Mouse (Mus musculus) skeletal muscle tissue, adult 2 months (tissue): ENCODE measurements around the gene Mybphl.

Experiments used
- DNase-seq: peaks from one replicate; pipeline ENCODE4 v3.0.0-alpha.2; 2012; ENCODE audit warnings: low read depth, low spot score

The Mybphl gene

GRCm38 (mm10) chr3:108364270-108364995, at the start of gene Mybphl:
Gene Mybphl (plus strand): TSS chr3:108364911.
- no peak for DNase-seq

DNA sequence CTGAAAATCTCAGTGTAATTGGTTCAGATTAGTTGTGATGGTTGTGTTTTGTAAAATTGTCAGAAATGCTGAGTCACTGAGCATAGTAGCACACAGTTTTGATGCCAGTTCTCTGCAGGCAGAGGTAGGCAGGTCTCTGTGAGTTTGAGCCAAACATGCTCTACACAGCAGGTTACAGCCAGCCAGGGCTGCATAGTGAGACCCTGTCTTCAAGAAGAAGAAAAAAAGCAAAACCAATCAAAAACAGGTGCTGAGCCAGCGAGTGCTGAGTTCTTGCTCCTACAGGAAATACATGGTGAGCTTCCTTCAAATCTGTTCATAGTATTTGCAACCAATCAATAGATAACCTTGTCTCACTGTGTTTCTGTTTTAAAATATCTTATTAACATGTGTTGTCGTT, 46.2 kb upstream of the Mybphl start:
- DNase-seq = no peak

- DNase-seq = no peak
Observed at GRCm38 (mm10) chr3:108321671-108322070, 43.0 kb upstream of the Mybphl start.

- no peak for DNase-seq
Observed at GRCm38 (mm10) chr3:108322136-108322535, 42.6 kb upstream of the Mybphl start.

DNA sequence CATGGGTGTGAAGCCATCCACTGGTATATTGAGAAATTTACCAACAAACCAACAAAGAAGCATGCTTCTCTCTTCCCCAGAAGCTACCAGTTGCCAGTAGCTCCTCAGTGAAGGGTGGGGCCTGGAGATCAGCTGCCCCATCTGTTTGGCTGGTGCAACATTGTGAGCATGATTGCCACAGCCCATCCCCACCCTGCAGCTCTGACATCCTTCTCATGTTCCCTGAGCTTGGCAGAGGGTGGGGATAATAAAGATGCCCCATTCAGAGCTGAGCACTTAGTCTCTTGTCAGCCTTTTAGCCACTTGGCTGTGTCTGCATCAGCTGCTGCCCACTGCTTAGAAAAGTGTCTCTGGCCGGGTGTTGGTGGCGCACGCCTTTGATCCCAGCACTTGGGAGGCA, 41.7 kb upstream of the Mybphl start:
- DNase-seq = peak; percentile 91

GRCm38 (mm10) chr3:108324837-108325236, 39.9 kb upstream of the Mybphl start:
- DNase-seq = no peak

GRCm38 (mm10) chr3:108325521-108325920, 39.2 kb upstream of the Mybphl start:
- DNase-seq = peak; percentile 59

- no peak for DNase-seq
Observed at GRCm38 (mm10) chr3:108327275-108327674, 37.4 kb upstream of the Mybphl start.

DNA sequence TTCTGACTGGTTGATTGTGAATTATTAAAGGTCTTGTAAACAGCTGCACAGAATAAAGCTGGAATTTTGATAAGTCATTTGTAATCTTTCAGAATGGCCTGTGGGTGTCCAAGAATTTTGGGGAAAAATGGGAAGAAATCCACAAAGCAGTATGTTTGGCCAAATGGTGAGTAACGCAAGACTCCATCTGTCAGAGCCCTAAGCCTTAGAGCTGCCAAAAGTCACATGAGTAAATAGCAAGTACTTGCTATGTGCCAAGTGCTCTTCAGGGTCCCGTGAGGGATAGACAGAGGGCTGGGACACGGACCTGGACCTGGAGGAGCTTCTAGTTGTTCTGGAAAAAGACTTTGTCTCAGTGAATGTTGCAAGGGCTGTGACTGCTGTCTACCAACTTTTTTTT, 36.8 kb upstream of the Mybphl start:
- peak; percentile 79 for DNase-seq

GRCm38 (mm10) chr3:108328441-108328841, 36.3 kb upstream of the Mybphl start:
- DNase-seq = peak; percentile 47

DNA sequence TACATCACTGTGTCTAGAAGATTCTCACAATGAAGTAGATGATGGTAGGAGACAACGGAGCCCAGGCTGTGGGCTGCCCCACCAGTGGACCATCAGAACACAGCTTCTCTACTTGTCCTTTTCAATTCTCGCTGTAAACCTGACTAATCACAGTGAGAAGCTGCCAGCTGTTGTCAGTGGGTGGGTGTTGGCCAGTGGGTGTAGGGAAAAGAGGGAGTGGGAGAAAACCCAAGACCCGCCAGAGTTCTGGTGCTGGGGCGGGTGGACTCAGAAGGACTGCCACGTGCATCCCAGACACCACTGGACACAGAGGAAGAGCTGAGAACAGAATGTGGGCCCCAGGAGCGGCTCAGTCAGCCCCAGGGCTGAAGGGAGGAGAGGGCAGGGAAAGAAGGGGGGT, 33.9 kb upstream of the Mybphl start:
- DNase-seq = no peak

DNA sequence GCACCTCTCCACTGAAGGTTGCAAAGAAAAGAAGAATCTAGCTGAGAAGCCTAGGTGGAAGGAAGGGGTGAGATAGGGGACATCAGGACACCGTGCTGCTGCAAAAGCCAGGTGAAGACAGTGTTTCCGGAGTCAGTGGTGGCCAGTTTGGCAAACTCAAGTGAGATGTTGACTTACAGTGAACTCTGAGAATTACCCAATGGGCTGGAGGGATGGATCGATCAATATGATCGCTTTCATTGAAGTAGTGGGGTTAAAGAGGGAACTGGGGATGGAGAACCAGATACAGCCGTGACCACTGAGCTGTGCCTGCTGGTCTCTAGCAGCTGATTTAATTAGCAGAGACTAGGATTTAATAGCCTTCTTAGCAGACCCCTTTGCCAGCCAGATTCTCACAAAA, 27.8 kb upstream of the Mybphl start:
- no peak for DNase-seq

GRCm38 (mm10) chr3:108341040-108341439, 23.7 kb upstream of the Mybphl start:
- DNase-seq = no peak

DNA sequence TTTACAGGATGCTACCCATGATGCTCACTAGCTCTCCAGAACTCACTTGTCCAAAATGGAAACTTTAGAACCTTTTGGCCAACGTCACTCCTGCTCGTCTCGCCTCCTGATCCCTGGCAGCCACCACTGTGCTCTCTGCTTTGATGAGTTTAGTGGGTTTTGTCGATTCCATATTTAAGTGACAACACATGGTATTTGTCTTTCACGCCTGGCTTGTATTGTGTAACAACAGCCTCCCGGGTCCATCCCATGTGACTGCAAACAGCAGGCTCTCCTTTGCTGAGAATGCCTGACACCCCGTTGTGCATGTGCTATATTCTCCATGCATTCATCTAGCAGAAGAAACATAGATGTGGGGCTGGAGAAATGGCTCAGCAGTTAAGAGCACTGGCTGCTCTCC, 22.5 kb upstream of the Mybphl start:
- no peak for DNase-seq

DNA sequence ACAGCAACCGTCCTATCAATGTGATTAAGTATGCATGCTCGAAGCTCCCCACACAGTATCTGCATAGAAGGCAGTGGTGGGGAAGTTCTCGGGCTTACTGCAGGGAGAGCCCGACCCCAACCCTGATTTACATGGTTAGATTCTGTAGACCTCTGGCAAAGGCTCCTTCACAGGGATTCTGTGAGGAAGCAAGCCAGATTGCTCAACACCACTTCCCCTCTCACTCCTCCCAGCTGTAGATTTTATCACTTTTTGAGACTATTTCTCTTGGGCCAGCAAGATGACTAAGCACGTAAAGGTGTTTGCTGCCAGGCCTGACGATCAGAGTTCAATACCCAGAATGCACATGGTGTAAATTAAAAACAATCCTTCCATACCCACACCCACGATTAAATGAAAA, 18.9 kb upstream of the Mybphl start:
- no peak for DNase-seq

DNA sequence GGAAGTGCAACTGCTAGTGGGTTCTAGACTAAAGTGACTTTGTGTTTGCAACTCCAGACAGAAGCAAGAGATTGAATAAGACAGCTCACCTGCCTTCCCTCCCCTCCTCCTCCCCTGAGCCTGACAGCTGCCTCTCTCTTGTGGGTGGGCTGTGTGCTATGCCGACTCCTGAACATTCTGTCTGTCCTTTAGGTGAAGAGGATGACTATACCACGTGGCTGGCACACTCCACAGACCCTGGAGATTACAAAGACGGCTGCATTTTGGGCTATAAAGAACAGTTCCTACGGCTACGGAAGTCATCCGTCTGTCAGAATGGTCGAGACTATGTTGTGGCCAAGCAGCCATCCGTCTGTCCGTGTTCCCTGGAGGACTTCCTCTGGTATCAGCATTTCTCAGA, 16.3 kb upstream of the Mybphl start:
- no peak for DNase-seq

GRCm38 (mm10) chr3:108355245-108355644, 9.5 kb upstream of the Mybphl start:
- no peak for DNase-seq

DNA sequence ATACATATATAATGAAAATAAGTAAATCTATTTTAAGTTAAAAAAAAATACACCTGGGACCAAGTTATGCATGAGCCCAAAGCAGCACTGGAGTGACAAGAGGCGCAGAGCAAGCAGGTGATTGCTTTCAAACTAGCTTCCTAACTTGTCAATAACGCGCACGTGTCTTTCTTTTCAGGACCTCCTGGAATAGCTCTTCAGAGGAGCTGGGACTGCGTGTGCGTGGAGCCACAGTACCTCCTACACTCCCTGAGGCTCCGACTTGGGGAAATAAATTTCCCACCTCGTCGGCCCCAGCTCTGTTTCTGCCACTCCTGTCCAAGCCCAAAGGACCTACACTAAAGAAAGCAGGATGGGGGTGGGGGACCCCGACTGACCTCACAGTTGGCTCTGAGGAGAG, 7.7 kb upstream of the Mybphl start:
- DNase-seq = no peak

- DNase-seq = no peak
Observed at GRCm38 (mm10) chr3:108358445-108358844, 6.3 kb upstream of the Mybphl start.

- DNase-seq = no peak
Observed at GRCm38 (mm10) chr3:108360894-108361293, 3.8 kb upstream of the Mybphl start.

DNA sequence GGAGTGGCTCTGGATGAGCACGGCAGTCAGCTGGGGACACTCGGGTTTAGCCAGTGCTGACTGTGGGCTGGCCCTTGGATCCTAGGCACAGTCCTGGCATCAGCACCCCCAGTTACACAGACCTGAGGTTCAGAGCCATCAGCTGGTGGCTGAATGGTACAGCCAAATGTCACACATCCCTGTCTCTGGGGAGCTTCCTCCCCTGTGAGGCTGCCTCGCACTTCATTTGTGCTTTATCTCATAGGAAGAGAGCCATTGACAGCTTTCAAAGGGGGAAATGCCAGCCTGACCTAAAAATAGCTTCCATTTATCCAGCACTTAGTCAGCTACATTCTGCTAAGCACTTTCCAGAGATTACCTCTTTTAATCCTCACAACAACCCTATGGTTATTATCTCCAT, 1.1 kb upstream of the Mybphl start:
- peak; percentile 39 for DNase-seq

DNA sequence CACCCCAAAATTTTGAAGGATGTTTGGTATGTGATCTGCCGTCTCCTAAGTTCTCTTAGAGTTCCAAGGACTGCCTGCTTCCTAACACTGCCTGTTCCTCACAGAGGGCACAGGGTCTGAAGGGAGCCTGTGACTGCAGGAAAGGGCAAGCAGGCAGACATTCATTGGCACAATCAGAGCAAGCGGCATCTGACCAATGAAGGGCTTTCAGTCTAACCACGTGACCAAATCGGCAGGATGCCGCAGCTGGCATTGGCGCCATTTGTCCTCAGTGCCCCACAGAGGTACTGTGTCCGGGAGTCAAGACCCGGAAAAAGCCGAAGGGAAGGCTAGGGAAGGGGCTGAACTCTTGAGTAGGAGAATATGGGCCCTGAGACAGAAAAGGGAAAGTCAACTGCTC, 2.5 kb downstream of the Mybphl start:
- DNase-seq = no peak

DNA sequence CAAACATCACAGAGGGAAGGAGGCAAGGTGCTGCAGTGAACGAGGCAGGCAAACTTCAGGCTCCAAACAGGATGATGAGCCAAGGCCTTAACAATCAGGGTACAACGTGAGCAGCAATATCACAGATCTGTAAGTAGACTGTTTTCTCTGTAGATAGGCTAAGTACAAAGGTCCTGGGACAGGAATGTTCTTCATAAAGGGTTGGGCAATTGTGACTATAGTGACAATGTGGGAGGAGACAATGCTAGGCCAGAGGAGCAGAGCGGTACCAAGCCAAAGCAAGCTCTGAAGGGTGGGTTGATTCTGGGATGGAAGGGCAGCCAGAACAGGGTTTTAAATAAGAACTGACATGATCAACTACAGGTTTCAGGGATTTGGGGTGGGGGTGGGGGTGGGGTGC, 3.1 kb downstream of the Mybphl start:
- no peak for DNase-seq

DNA sequence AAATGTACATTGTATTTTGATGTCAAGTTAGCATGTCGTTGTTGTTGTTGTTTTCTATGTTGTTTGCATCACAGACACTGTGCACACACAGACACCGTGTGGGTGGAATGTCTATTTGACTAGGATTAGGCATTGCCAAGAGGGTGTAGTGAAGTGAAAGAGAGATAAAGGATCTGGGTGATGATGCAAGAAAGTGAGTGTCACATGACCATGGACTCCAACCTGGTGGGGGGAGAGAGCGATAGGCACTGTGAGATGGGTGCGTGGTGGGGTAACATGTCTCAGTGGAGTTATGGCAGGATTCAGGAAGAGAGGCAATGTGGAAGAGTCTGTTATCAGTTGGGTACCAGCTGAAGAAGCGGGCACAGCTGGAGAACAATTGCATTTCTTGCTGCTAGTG, 4.0 kb downstream of the Mybphl start:
- no peak for DNase-seq
